Mouse (Mus musculus): ENCODE measurements around the gene Rpap3. TPM values are rescaled to one million over a fixed set of nuclear protein-coding genes. Genes with fewer than 3 reads are reported as not detected.

Gene Rpap3
- total and polyA plus RNA-seq, 3 experiments: 84.4 to 98.4 (median 85.7) TPM

GRCm38 (mm10) chr15:97746278-97746677, 40.7 kb upstream of the Rpap3 start:
- H3K9me3 ChIP-seq (replicated peaks; ENCODE audit: insufficient read depth, low read length): no peaks in the 10 kb centered on the region
- peak overlapping the region; percentile 3 to 45 for H3K4me3 ChIP-seq (ENCODE audit: control insufficient read depth in 1 of 2, insufficient read depth in 1 of 2, low read depth in 2 of 2, low read length in 2 of 2)
- no peaks in the 10 kb centered on the region for H3K27me3 ChIP-seq (ENCODE audit: control insufficient read depth in 1 of 2, insufficient read depth in 2 of 2, low read length in 2 of 2)
- TF ChIP-seq RCOR1 (IDR thresholded peaks at IDR 0.05; ENCODE audit: low read depth, low read length) (peak; percentile 41; the same call in 1 of the 2 replicates), ETS1 (IDR thresholded peaks at IDR 0.05; ENCODE audit: low read depth, low read length) (peak; percentile 57), CHD1 (IDR thresholded peaks at IDR 0.05; ENCODE audit: low read depth, low read length) (peak; percentile 65; the same call in 1 of the 2 replicates), BHLHE40 (IDR thresholded peaks at IDR 0.05; ENCODE audit: borderline replicate concordance, low read depth, low read length) (peak; percentile 58; the same call in 1 of the 2 replicates), ZC3H11A (IDR thresholded peaks at IDR 0.05; ENCODE audit: low read depth, low read length) (no peak), GATA1 (IDR thresholded peaks at IDR 0.05; ENCODE audit: low read depth, low read length) (0 out of 2 replicates have a peak, but pooled peaks have one; percentile 51), MYC (IDR thresholded peaks at IDR 0.05; ENCODE audit: low read depth, low read length) (peak; percentile 83; the same call in 1 of the 2 replicates), POLR2A (IDR thresholded peaks at IDR 0.05; ENCODE audit: control insufficient read depth in 1 of 2, insufficient read depth in 1 of 2, low read depth in 1 of 2, low read length in 2 of 2, poor library complexity in 1 of 2) (no peak), ZKSCAN1 (IDR thresholded peaks at IDR 0.05; ENCODE audit: low read depth, low read length) (no peak), ZNF384 (IDR thresholded peaks at IDR 0.05; ENCODE audit: low read depth, low read length) (peak; percentile 98), KAT2A (conservative IDR thresholded peaks at IDR 0.05; ENCODE audit: low read depth, low read length) (no peak)
- peak overlapping the region; percentile 82 for H3K27ac ChIP-seq (ENCODE audit: control insufficient read depth, low read depth, low read length)
- no peaks in the 10 kb centered on the region; the same call in 1 of the 2 replicates for H3K79me2 ChIP-seq (ENCODE audit: control insufficient read depth, insufficient read depth, low read length, poor library complexity)
- no peak for DNase-seq (ENCODE audit: low read depth, low spot score)
- peaks cover 0 to 38% of the 10 kb centered on the region in 2 experiments; a peak in 2 of 4 replicates for H3K36me3 ChIP-seq (ENCODE audit: control insufficient read depth in 1 of 2, insufficient read depth in 2 of 2, low read length in 2 of 2)
- H3K4me1 ChIP-seq (ENCODE audit: control insufficient read depth in 1 of 2, insufficient read depth in 2 of 2, low read length in 2 of 2): peaks cover 9 to 63% of the 10 kb centered on the region in 2 experiments
- H3K9ac ChIP-seq (ENCODE audit: control insufficient read depth, low read depth, low read length, poor library complexity, severe bottlenecking): peak overlapping the region; percentile 71

GRCm38 (mm10) chr15:97745331-97745730, 39.7 kb upstream of the Rpap3 start:
- Histone ChIP-seq H3K9me3 (replicated peaks; ENCODE audit: insufficient read depth, low read length) (no peaks in the 10 kb centered on the region), H3K27ac (ENCODE audit: control insufficient read depth, low read depth, low read length) (peak overlapping the region; percentile 82), H3K9ac (ENCODE audit: control insufficient read depth, low read depth, low read length, poor library complexity, severe bottlenecking) (peak overlapping the region; percentile 71), H3K4me1 (ENCODE audit: control insufficient read depth in 1 of 2, insufficient read depth in 2 of 2, low read length in 2 of 2) (peaks cover 9 to 56% of the 10 kb centered on the region in 2 experiments), H3K79me2 (ENCODE audit: control insufficient read depth, insufficient read depth, low read length, poor library complexity) (no peaks in the 10 kb centered on the region; the same call in 1 of the 2 replicates), H3K27me3 (ENCODE audit: control insufficient read depth in 1 of 2, insufficient read depth in 2 of 2, low read length in 2 of 2) (no peaks in the 10 kb centered on the region), H3K36me3 (ENCODE audit: control insufficient read depth in 1 of 2, insufficient read depth in 2 of 2, low read length in 2 of 2) (peaks cover 0 to 34% of the 10 kb centered on the region in 2 experiments; a peak in 2 of 4 replicates), H3K4me3 (ENCODE audit: control insufficient read depth in 1 of 2, insufficient read depth in 1 of 2, low read depth in 2 of 2, low read length in 2 of 2) (peak overlapping the region; percentile 21 to 46)
- TF ChIP-seq POLR2A (IDR thresholded peaks at IDR 0.05; ENCODE audit: control insufficient read depth in 1 of 2, insufficient read depth in 1 of 2, low read depth in 1 of 2, low read length in 2 of 2, poor library complexity in 1 of 2) (peak; percentile 29 to 50; a peak in 2 of 4 replicates), GABPA (IDR thresholded peaks at IDR 0.05; ENCODE audit: low read depth, low read length) (no peak), POLR2AphosphoS5 (IDR thresholded peaks at IDR 0.05; ENCODE audit: borderline replicate concordance, low read depth, low read length) (no peak), ETS1 (IDR thresholded peaks at IDR 0.05; ENCODE audit: low read depth, low read length) (no peak), BHLHE40 (IDR thresholded peaks at IDR 0.05; ENCODE audit: borderline replicate concordance, low read depth, low read length) (no peak), CTCF (IDR thresholded peaks at IDR 0.05 in 2 of 3, conservative IDR thresholded peaks at IDR 0.05 in 1 of 3; ENCODE audit: control insufficient read depth in 1 of 3, insufficient read depth in 1 of 3, low read depth in 2 of 3, low read length in 3 of 3, poor library complexity in 1 of 3, severe bottlenecking in 1 of 3) (no peak), NELFE (IDR thresholded peaks at IDR 0.05; ENCODE audit: low read depth, low read length) (0 out of 2 replicates have a peak, but pooled peaks have one; percentile 30), TBP (IDR thresholded peaks at IDR 0.05; ENCODE audit: low read depth, low read length) (no peak), TCF12 (IDR thresholded peaks at IDR 0.05; ENCODE audit: low read depth, low read length) (no peak), MEF2A (IDR thresholded peaks at IDR 0.05; ENCODE audit: extremely low read depth, insufficient replicate concordance, low read depth, low read length, poor library complexity, severe bottlenecking) (no peak), ZNF384 (IDR thresholded peaks at IDR 0.05; ENCODE audit: low read depth, low read length) (no peak), E2F4 (IDR thresholded peaks at IDR 0.05; ENCODE audit: borderline replicate concordance, low read depth, low read length) (no peak), POLR2AphosphoS2 (IDR thresholded peaks at IDR 0.05; ENCODE audit: low read length) (no peak), EP300 (IDR thresholded peaks at IDR 0.05; ENCODE audit: low read depth in 1 of 2, low read length in 2 of 2) (no peak), USF2 (IDR thresholded peaks at IDR 0.05; ENCODE audit: borderline replicate concordance in 1 of 2, insufficient read depth in 1 of 2, low read depth in 1 of 2, low read length in 2 of 2) (no peak), MXI1 (IDR thresholded peaks at IDR 0.05; ENCODE audit: low read depth, low read length) (no peak; the same call in 1 of the 2 replicates), JUND (IDR thresholded peaks at IDR 0.05; ENCODE audit: low read depth, low read length) (no peak)
- DNase-seq (ENCODE audit: low read depth, low spot score): no peak
